Mouse (Mus musculus): ENCODE results near the gene C1ql1.

DNA sequence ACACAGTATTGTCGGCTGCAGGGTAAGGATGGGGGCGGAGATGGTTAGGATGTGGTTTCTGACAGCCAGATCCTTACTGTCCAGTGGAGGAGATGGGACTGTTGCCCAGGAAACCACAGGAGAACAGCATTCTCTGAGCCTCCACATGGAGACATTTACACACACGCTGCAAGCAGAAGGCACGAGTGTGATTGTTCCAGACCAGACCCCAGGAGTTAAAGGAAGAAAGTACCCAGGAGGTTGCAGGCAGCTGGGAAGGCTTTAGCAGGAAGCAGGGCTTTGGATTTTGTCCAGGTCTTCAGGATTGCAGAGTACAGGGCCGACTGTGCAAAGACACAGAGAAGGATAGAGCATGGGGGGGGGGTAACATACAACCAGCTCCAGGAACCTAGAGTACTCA, 25.1 kb upstream of the C1ql1 start:
- TF ChIP-seq CTCF (IDR thresholded peaks at IDR 0.05; ENCODE audit: insufficient read depth, low read length) (no peak), POLR2A (IDR thresholded peaks at IDR 0.05; ENCODE audit: borderline replicate concordance, extremely low read depth, low read depth, low read length) (no peak)

All from lung, adult 2 months (tissue).